Mouse (Mus musculus) heart, adult 11 months (tissue): ENCODE measurements around the gene Tdpoz3.
"Not testable (repeated sequence)": the region's sequence is repeated elsewhere in the genome, so short reads cannot be mapped to it uniquely, and the experiment has no call there.

Source experiments
- DNase-seq: peaks from one replicate; pipeline ENCODE4 v3.0.0; 2022

Gene Tdpoz3

GRCm38 (mm10) chr3:93825720-93826119, at the start of gene Tdpoz3:
Gene Tdpoz3 (plus strand): TSS chr3:93826020.
- DNase-seq: not testable (repeated sequence)

DNA sequence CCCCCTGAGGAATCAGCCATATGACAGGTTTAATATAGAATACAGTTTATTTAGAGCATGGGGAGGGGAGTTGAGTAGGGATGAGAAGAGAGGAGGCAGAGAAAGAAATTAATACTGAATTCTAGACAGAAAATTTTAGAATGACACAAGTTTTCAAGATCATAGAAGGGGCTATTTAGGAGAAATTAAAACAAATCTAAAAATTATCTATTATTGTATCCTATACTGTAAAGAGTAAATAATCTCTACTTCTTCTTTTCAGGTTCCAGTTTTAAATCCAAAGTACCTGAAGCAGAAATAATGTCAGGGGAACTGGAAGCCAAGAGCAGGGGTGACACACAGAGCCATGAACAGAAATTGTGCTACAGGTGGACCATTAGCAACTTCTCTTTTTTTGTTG, 29.7 kb upstream of the Tdpoz3 start, which contains the start of gene Tdpoz4:
Gene Tdpoz4, plus strand, starts transcription at position 301 of the 400 bp plus-strand sequence.
- DNase-seq: not testable (repeated sequence)

DNA sequence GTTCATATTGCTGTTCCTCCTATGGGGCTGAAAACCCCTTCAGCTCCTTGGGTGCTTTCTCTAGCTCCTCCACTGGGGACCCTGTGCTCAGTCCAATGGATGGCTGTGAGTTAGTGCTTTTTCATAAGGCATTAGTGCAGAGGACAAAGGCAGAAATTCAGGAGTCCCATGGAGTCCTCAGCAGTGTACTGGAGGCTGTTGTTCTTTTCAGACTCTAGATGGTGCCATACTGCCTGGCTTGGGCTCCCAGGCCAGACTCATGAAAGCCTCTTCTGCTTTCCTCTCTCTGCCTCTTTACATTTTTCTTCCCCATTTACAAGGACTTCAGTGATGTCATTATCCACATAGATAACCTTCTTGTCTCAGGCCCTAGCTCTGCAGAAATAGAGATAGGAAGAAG, 12.5 kb upstream of the Tdpoz3 start:
- DNase-seq: not testable (repeated sequence)

GRCm38 (mm10) chr3:93858957-93859356, 33.1 kb downstream of the Tdpoz3 start:
- DNase-seq: peak; percentile 52

DNA sequence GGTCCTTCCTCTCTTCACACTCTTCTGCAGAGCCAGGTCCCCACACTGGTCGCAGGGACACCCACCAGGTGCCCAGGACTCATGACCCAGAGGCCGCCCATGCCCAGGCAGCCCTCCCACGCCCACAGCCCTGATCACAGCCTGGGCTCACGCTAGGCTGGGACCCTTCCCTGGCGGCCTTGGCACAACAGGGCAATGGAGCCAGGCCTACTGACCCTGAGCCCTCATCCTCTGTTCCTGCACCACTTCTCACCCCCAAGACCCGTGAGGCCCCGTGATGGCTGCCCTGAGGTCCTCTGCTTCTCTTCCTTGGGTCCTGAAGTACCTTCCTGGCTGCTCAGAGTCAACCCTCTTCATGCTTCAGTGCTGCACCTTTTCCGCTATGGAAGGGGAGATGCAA, 44.8 kb downstream of the Tdpoz3 start:
- peak; percentile 87 for DNase-seq
